Mouse (Mus musculus): ENCODE data around the gene Mapkapk5. TPM values are rescaled to one million over a fixed set of nuclear protein-coding genes. Genes with fewer than 3 reads are reported as not detected.
A peak's percentile ranks its signal among the peaks of the same experiment; 100 is the strongest.

The Mapkapk5 gene
- polyA plus RNA-seq, 1 experiment from 2014 or later = 45.5 TPM

DNA sequence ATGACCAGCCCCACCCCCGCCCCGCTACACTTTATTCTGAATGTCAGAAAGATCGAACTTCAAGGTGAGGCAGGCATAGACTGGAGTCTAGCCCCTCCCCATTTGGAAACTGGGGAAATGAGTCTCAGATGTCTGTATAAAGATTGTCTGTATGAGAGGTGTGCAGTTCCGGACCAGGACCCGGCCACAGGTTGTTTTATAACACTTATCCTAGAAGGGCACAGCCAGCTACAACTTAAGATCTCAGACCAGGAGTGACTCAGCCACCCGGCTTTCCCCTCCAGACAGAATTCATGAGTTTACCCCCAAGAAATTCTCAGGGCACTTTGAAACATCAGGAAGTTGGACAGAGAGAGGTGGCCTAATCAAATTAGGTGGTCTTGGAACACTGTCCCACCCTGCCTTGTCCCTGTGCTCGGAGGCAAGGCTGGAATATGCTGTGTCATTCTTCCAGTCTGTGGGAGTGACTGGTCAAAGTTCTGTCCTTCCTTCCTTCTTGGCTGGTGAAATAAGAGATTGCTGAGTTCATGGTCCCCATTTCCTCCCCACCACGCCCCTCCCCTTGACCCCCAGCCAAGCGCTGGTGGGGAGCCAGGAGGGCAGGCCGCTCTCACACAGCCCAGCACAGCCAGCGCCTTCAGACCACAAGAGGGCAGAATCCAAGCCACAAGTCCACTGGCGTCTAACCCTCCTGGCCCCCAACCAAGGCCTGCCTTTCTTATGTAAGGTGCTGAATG, 38.2 kb upstream of the Mapkapk5 start:
- Histone ChIP-seq H3K4me2 (replicated peaks) (0 out of 2 replicates have a peak overlapping the region, but pooled peaks have one; percentile 3), H3K4me1 (replicated peaks) (peaks cover 14% of the 10 kb centered on the region), H3K9ac (no peak overlapping the region), H3K27me3 (replicated peaks) (no peaks in the 10 kb centered on the region), H3K36me3 (peaks cover 9% of the 10 kb centered on the region), H3K4me3 (replicated peaks) (no peak overlapping the region), H3K9me3 (no peaks in the 10 kb centered on the region), H3K27ac (peak overlapping the region; percentile 64)
- WGBS = 38% methylated on average over 12 of the region's 12 CpGs
- peak; percentile 95 for ATAC-seq

DNA sequence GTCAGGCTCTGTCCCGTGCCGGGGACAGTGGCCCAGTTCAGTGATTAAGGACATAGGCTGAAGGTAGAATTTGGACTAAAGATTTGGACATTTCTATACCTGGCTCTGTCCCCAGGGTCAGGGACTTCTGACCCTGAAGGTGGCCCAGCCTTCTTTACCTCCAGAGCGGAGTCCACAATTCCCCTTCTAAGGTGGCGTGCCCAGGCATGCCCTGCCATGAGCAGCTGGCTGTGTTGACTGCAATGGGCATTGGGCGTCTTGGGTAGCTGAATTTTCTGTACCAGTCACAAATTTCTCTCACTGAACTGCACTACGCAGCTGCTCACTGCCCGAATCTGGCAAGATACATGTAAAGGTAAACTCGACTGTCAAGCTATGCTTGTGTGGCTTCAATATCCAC, 36.2 kb upstream of the Mapkapk5 start:
- 92% methylated on average over 8 of the region's 8 CpGs for WGBS
- Histone ChIP-seq H3K4me2 (replicated peaks) (no peak overlapping the region), H3K27me3 (replicated peaks) (no peaks in the 10 kb centered on the region), H3K4me1 (replicated peaks) (peaks cover 12% of the 10 kb centered on the region), H3K9ac (no peak overlapping the region), H3K9me3 (no peaks in the 10 kb centered on the region), H3K4me3 (replicated peaks) (no peak overlapping the region), H3K36me3 (peaks cover 9% of the 10 kb centered on the region), H3K27ac (no peak overlapping the region)
- ATAC-seq = no peak

DNA sequence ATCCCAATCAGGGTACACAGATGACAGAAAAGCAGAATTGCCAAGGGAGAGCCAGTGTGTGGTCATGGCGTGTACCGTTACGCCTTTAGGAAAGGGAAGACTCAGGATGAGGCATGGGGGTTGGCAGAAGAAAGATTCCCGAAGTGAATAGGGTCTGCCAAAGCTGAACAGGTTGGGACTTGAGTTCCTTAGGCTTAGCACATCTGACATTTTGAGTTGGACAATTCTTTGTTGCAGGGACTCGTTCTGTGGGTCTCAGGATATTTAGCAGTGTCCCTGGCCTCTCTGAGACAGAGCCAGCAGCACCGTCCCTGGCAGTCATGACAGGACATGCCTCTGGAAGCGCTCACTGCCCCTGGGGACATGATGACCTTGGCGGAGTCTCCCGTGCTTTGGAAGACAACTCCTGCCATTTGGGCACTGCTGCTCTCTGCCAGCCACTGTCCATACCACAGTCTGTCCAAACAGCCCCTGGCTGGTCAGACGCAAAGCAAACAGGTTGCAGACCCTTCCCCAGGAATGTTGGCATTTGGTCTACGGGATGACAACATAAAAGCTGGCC, 31.3 kb upstream of the Mapkapk5 start:
- Histone ChIP-seq H3K4me1 (replicated peaks) (no peaks in the 10 kb centered on the region), H3K9ac (no peak overlapping the region), H3K36me3 (peaks cover 23% of the 10 kb centered on the region), H3K27ac (no peak overlapping the region), H3K27me3 (replicated peaks) (no peaks in the 10 kb centered on the region), H3K4me2 (replicated peaks) (no peak overlapping the region), H3K4me3 (replicated peaks) (no peak overlapping the region), H3K9me3 (no peaks in the 10 kb centered on the region)
- 87% methylated on average over 11 of the region's 11 CpGs for WGBS
- no peak for ATAC-seq

DNA sequence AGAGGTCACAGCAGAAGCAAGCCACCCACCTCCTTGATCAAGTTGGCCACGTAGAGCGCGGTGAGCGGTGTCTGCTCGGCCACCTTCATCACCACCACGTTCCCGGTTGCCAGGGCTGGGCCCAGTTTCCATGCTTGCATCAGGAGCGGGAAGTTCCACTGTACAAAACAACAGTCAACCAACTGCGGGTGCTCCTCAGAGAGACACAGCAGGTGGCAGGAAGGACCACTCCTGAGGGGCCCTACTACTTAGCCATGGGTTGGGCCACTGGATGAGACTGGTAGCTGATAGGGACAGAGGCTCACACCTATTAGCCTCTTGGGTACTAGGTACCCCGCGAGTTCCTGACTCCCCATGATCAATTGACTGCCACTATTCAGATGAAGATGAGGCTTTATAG, 30.2 kb upstream of the Mapkapk5 start:
- Histone ChIP-seq H3K36me3 (peaks cover 23% of the 10 kb centered on the region), H3K27me3 (replicated peaks) (no peaks in the 10 kb centered on the region), H3K4me1 (replicated peaks) (no peaks in the 10 kb centered on the region), H3K9ac (no peak overlapping the region), H3K4me2 (replicated peaks) (no peak overlapping the region), H3K27ac (no peak overlapping the region), H3K9me3 (no peaks in the 10 kb centered on the region), H3K4me3 (replicated peaks) (no peak overlapping the region)
- no peak for ATAC-seq
- 95% methylated on average over 11 of the region's 11 CpGs for WGBS

GRCm38 (mm10) chr5:121574145-121574544, 28.4 kb upstream of the Mapkapk5 start:
- 88% methylated on average over 13 of the region's 13 CpGs for WGBS
- no peak overlapping the region for H3K27ac ChIP-seq

DNA sequence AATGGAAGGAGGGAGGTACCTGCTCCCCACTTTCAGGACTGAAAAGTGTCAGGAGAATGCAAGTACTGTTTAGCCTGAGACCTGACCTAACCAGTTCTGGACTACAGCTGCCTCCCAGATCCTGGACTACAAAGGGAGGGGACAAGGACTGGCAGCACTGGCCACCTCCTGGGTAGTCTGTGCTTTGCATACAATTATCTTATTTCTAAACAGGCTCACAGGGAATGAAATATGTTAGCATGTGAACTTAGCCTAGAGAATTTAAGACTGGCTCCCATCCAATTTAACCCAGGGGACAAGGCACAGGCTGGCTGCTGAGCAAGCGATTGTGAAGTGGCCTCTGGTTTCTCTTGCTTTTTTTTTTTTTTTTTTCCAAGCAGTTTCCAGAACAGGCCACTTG, 25.1 kb upstream of the Mapkapk5 start:
- H3K9ac ChIP-seq = no peak overlapping the region
- ATAC-seq = no peak
- WGBS = 64% methylated on average over 1 of the region's 1 CpGs
- H3K4me1 ChIP-seq (replicated peaks) = peaks cover 2% of the 10 kb centered on the region; the same call in 1 of the 2 replicates
- H3K27ac ChIP-seq = no peak overlapping the region
- H3K36me3 ChIP-seq = peaks cover 14% of the 10 kb centered on the region; the same call in 1 of the 2 replicates
- no peak overlapping the region for H3K4me3 ChIP-seq (replicated peaks)
- no peak overlapping the region for H3K4me2 ChIP-seq (replicated peaks)
- H3K27me3 ChIP-seq (replicated peaks) = no peaks in the 10 kb centered on the region
- H3K9me3 ChIP-seq = no peaks in the 10 kb centered on the region

More at GRCm38 (mm10) chr5:121574145-121574544, 28.4 kb upstream of the Mapkapk5 start:
- Histone ChIP-seq H3K9me3 (no peaks in the 10 kb centered on the region), H3K9ac (no peak overlapping the region), H3K4me2 (replicated peaks) (no peak overlapping the region), H3K36me3 (peaks cover 20% of the 10 kb centered on the region), H3K4me3 (replicated peaks) (no peak overlapping the region), H3K4me1 (replicated peaks) (no peaks in the 10 kb centered on the region), H3K27me3 (replicated peaks) (no peaks in the 10 kb centered on the region)
- no peak for ATAC-seq

GRCm38 (mm10) chr5:121569881-121570420, 24.2 kb upstream of the Mapkapk5 start:
- peaks cover 13% of the 10 kb centered on the region; the same call in 1 of the 2 replicates for H3K36me3 ChIP-seq
- no peak for ATAC-seq
- H3K9ac ChIP-seq = no peak overlapping the region
- H3K27me3 ChIP-seq (replicated peaks) = no peaks in the 10 kb centered on the region
- no peak overlapping the region for H3K4me2 ChIP-seq (replicated peaks)
- no peak overlapping the region for H3K4me3 ChIP-seq (replicated peaks)
- peaks cover 2% of the 10 kb centered on the region; the same call in 1 of the 2 replicates for H3K4me1 ChIP-seq (replicated peaks)
- no peaks in the 10 kb centered on the region for H3K9me3 ChIP-seq
- 72% methylated on average over 9 of the region's 9 CpGs for WGBS
- no peak overlapping the region for H3K27ac ChIP-seq

DNA sequence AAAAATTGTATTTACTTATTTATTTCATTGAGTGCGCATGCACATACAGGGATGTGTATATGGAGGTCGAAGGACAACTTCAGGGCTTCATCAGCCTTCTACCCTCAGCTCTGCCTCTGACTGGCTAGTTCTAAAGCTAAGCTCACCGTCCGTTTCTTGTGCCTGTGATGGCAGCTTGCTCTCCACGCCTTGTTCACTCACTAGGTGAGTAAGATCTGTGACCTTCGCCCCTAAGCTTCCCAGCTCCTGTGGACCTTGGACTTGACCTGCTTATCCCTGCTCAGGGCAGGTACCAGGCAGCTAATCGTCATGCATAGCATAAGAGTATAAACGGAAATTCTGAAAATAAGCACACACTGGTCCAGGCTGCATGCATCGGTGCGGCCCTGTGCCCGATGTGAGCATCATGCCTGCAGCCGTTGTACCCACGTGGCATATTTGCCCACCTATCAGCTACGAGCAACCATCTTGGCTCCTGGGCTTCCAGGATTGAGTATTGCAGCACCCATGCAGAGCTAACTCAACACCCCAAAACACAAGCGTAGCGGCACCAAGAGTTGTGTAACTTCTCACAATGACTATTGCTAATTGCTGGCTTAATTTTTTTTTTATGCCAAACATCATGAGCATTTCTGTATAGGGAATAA, 20.5 kb upstream of the Mapkapk5 start:
- WGBS = 77% methylated on average over 16 of the region's 16 CpGs
- Histone ChIP-seq H3K4me2 (replicated peaks) (no peak overlapping the region; the same call in 1 of the 2 replicates), H3K4me1 (replicated peaks) (peaks cover 5% of the 10 kb centered on the region), H3K36me3 (0 out of 2 replicates have a peak, but pooled peaks cover 5% of the 10 kb centered on the region), H3K27ac (0 out of 2 replicates have a peak overlapping the region, but pooled peaks have one; percentile 32), H3K9me3 (no peaks in the 10 kb centered on the region), H3K9ac (0 out of 2 replicates have a peak overlapping the region, but pooled peaks have one; percentile 17), H3K4me3 (replicated peaks) (no peak overlapping the region), H3K27me3 (replicated peaks) (no peaks in the 10 kb centered on the region)
- peak; percentile 89 for ATAC-seq

GRCm38 (mm10) chr5:121564468-121564895, 18.8 kb upstream of the Mapkapk5 start:
- Histone ChIP-seq H3K27ac (no peak overlapping the region), H3K27me3 (replicated peaks) (no peaks in the 10 kb centered on the region), H3K4me2 (replicated peaks) (peak overlapping the region; percentile 43), H3K4me3 (replicated peaks) (no peak overlapping the region), H3K9ac (no peak overlapping the region), H3K9me3 (no peaks in the 10 kb centered on the region), H3K4me1 (replicated peaks) (peaks cover 5% of the 10 kb centered on the region), H3K36me3 (no peaks in the 10 kb centered on the region)
- WGBS = 12% methylated on average over 11 of the region's 11 CpGs
- ATAC-seq = peak; percentile 22; the same call in 1 of the 2 replicates

GRCm38 (mm10) chr5:121562436-121562835, 16.7 kb upstream of the Mapkapk5 start:
- no peaks in the 10 kb centered on the region for H3K9me3 ChIP-seq
- 77% methylated on average over 3 of the region's 3 CpGs for WGBS
- peaks cover 5% of the 10 kb centered on the region for H3K4me1 ChIP-seq (replicated peaks)
- no peak for ATAC-seq
- H3K4me3 ChIP-seq (replicated peaks) = no peak overlapping the region
- no peak overlapping the region for H3K9ac ChIP-seq
- no peaks in the 10 kb centered on the region for H3K27me3 ChIP-seq (replicated peaks)
- H3K4me2 ChIP-seq (replicated peaks) = no peak overlapping the region
- no peak overlapping the region for H3K27ac ChIP-seq
- no peaks in the 10 kb centered on the region for H3K36me3 ChIP-seq

DNA sequence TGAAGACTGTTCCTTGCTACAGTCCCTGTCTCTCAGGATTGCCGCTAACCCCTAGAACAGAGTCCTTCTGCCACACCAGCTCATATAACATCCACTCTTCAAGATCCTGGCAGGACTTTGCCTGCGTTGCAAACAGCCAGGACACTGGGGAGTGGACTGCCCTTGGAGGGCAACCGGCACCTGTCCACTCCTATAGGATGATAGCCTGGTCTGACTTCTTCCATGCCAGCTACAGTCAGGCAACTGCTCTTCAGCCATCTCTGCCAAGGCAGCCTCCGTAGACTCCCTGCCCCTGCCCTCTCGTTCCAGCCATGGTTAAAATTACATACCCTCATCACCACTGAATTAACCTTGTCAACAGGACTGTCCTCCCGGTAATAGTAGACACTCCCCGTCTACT, 3.5 kb upstream of the Mapkapk5 start:
- ATAC-seq = no peak
- Histone ChIP-seq H3K4me3 (replicated peaks) (no peak overlapping the region), H3K4me1 (replicated peaks) (peaks cover 10% of the 10 kb centered on the region), H3K27ac (no peak overlapping the region), H3K27me3 (replicated peaks) (no peaks in the 10 kb centered on the region), H3K9me3 (no peaks in the 10 kb centered on the region), H3K36me3 (no peaks in the 10 kb centered on the region), H3K9ac (no peak overlapping the region), H3K4me2 (replicated peaks) (no peak overlapping the region)
- 87% methylated on average over 7 of the region's 7 CpGs for WGBS

DNA sequence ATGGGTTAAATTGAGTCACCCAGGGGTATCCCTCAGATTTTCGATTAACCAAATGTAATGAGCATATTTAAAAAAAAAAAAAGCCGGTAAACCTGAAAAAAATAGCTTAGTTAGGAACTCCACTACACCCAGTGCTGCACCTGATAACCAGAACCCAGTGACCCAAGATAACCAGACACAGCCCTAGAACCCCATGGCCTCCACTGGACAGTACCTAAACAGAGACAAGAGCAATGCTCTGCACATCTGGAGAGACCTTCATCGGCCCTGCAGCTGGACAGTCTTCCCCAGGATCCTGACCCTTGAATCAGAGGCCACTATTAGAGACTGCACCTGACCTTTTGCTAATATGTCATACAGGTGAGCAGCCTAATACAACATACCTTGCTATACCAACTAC, 1.4 kb upstream of the Mapkapk5 start:
- Histone ChIP-seq H3K27ac (no peak overlapping the region), H3K27me3 (replicated peaks) (no peaks in the 10 kb centered on the region), H3K9me3 (no peaks in the 10 kb centered on the region), H3K4me1 (replicated peaks) (peaks cover 14% of the 10 kb centered on the region), H3K4me2 (replicated peaks) (no peak overlapping the region), H3K4me3 (replicated peaks) (no peak overlapping the region), H3K36me3 (no peaks in the 10 kb centered on the region), H3K9ac (no peak overlapping the region)
- ATAC-seq = no peak
- WGBS = 88% methylated on average over 3 of the region's 3 CpGs

Measured in intestine, embryonic 15.5 days (tissue).